Mouse (Mus musculus): ENCODE measurements around the gene Scaf8.

GRCm38 (mm10) chr17:3210134-3210533, 95.4 kb downstream of the Scaf8 start:
- no peak for TF ChIP-seq CTCF (IDR thresholded peaks at IDR 0.05)
- TF ChIP-seq EP300 (IDR thresholded peaks at IDR 0.05), result no peak

All from lung, postnatal 0 days (tissue).